Mouse (Mus musculus) myocyte (in vitro differentiated cells): ENCODE measurements around the gene Tnfaip2. TPM values are rescaled to one million over a fixed set of nuclear protein-coding genes. Genes with fewer than 3 reads are reported as not detected.

ENCODE experiments used
- H3K27me3 ChIP-seq: one replicate; pipeline ENCODE4 v1.6.1; 2011; ENCODE audit not compliant: control insufficient read depth, insufficient read depth, insufficient read length
- H3K36me3 ChIP-seq: one replicate; pipeline ENCODE4 v1.6.1; 2011; ENCODE audit not compliant: control insufficient read depth, insufficient read depth
- H3K4me2 ChIP-seq: one replicate; pipeline ENCODE4 v1.6.1; 2011; ENCODE audit warnings: low read depth, control low read depth
- H3K4me3 ChIP-seq: one replicate; pipeline ENCODE4 v1.5.1; 2011; ENCODE audit warnings: mild to moderate bottlenecking, control low read depth, moderate library complexity
- H3K79me2 ChIP-seq: one replicate; pipeline ENCODE4 v1.6.1; 2011; ENCODE audit not compliant: control insufficient read depth, insufficient read depth
- H3ac ChIP-seq: one replicate; pipeline ENCODE4 v1.6.1; 2011; ENCODE audit not compliant: control insufficient read depth, insufficient read length
- CEBPB ChIP-seq: IDR thresholded peaks from 2 replicates; pipeline ENCODE4 v1.6.1; 2011; ENCODE audit warnings: mild to moderate bottlenecking, moderate library complexity; ENCODE audit not compliant: poor library complexity, insufficient read depth, severe bottlenecking
- E2F4 ChIP-seq: IDR thresholded peaks from one replicate; pipeline ENCODE4 v1.6.1; 2011; ENCODE audit warnings: mild to moderate bottlenecking, control low read depth, moderate library complexity; ENCODE audit not compliant: insufficient read depth
- MAX ChIP-seq: IDR thresholded peaks from one replicate; pipeline ENCODE4 v1.6.1; 2011; ENCODE audit warnings: low read depth, mild to moderate bottlenecking, control low read depth
- MYOD1 ChIP-seq, 3 experiments: IDR thresholded peaks; one replicate each; pipeline ENCODE4 v1.6.1; 2011; ENCODE audit warnings: control low read depth in 2 of 3, low read depth in 2 of 3, mild to moderate bottlenecking in 2 of 3, moderate library complexity in 1 of 3; ENCODE audit not compliant: insufficient read length in 2 of 3, control insufficient read depth in 1 of 3
- MYOG ChIP-seq, 3 experiments: IDR thresholded peaks; one replicate each; pipeline ENCODE4 v1.6.1; 2011; ENCODE audit warnings: control low read depth in 2 of 3, low read depth in 2 of 3, mild to moderate bottlenecking in 2 of 3; ENCODE audit not compliant: insufficient read length in 2 of 3, control insufficient read depth in 1 of 3, insufficient read depth in 1 of 3
- POLR2A ChIP-seq: IDR thresholded peaks from one replicate; pipeline ENCODE4 v1.6.1; 2011; ENCODE audit warnings: low read depth, mild to moderate bottlenecking, control low read depth, moderate library complexity; ENCODE audit not compliant: insufficient read length
- POLR2AphosphoS2 ChIP-seq: IDR thresholded peaks from one replicate; pipeline ENCODE4 v1.6.1; 2011; ENCODE audit warnings: low read depth, control low read depth; ENCODE audit not compliant: insufficient read length
- REST ChIP-seq: IDR thresholded peaks from one replicate; pipeline ENCODE4 v1.6.1; 2011; ENCODE audit warnings: mild to moderate bottlenecking, control low read depth, moderate library complexity; ENCODE audit not compliant: insufficient read depth, insufficient read length
- SRF ChIP-seq: IDR thresholded peaks from one replicate; pipeline ENCODE4 v1.6.1; 2011; ENCODE audit warnings: low read depth; ENCODE audit not compliant: control insufficient read depth, insufficient read length
- TCF12 ChIP-seq: IDR thresholded peaks from one replicate; pipeline ENCODE4 v1.6.1; 2011; ENCODE audit warnings: mild to moderate bottlenecking, control low read depth; ENCODE audit not compliant: poor library complexity, insufficient read depth, severe bottlenecking
- TCF3 ChIP-seq: IDR thresholded peaks from one replicate; pipeline ENCODE4 v1.6.1; 2011; ENCODE audit warnings: low read depth, control low read depth; ENCODE audit not compliant: insufficient read length
- USF1 ChIP-seq: IDR thresholded peaks from one replicate; pipeline ENCODE4 v1.6.1; 2011; ENCODE audit warnings: low read depth, mild to moderate bottlenecking, control low read depth, moderate library complexity
- polyA plus RNA-seq: library from polyadenylated mRNA; unstranded; fragments of >200 nt; fragmentation: generic; extraction: Trizol; gene quantifications from one replicate; pipeline ENCODE4 v1.2.1, GENCODE M21; 2012; ENCODE audit warnings: missing spikeins

Tnfaip2 gene
- polyA plus RNA-seq, 1 experiment, result 169 TPM

DNA sequence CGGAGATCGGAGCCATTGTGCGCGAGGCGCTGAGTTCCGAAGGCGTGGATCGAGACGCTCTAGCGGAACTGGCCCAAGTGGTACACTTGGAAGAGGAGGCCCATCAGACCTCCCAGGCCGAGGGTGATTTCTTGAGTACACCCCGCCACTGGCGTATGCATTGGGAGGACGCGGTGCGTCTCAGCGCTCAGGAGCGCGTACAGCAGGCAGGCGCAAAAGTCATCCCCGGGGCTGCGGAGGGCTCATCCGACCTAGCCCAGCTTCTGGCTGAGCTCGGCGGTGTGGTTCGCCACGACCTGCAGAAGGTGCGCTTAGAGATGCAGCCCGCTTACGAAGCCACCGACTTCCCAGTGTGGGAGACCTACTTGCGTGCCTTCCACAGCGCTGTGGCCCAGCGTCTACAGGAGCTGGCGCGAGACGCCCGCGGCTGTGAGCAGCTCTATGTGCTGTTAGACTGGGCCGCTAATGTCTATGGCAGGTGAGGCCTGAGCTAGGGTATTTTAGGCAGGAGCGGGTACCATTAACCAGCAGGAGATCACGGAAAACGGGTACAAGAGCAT lies 18.6 kb upstream of the Tnfaip2 start:
- H3K27me3 ChIP-seq, result no peaks in the 10 kb centered on the region
- no peak overlapping the region for H3K4me3 ChIP-seq
- no peaks in the 10 kb centered on the region for H3K79me2 ChIP-seq
- no peaks in the 10 kb centered on the region for H3K36me3 ChIP-seq
- H3K4me2 ChIP-seq, result no peak overlapping the region
- H3ac ChIP-seq, result no peak overlapping the region
- no peak for TF ChIP-seq MAX
- no peak for TF ChIP-seq REST

GRCm38 (mm10) chr12:111424547-111424946 lies 17.7 kb upstream of the Tnfaip2 start:
- no peak overlapping the region for H3K4me2 ChIP-seq
- no peaks in the 10 kb centered on the region for H3K27me3 ChIP-seq
- TF ChIP-seq CEBPB (no peak), MAX (no peak), TCF3 (no peak), TCF12 (no peak), POLR2A (no peak), POLR2AphosphoS2 (no peak), MYOG (IDR thresholded peaks at IDR 0.05; ENCODE audit: control insufficient read depth in 1 of 3, insufficient read depth in 1 of 3, insufficient read length in 2 of 3, low read depth in 2 of 3) (no peak), MYOD1 (IDR thresholded peaks at IDR 0.05; ENCODE audit: control insufficient read depth in 1 of 3, insufficient read length in 2 of 3, low read depth in 2 of 3) (no peak), E2F4 (no peak), REST (no peak), USF1 (no peak), SRF (no peak)
- no peak overlapping the region for H3ac ChIP-seq
- H3K36me3 ChIP-seq, result no peaks in the 10 kb centered on the region
- H3K4me3 ChIP-seq, result no peak overlapping the region
- H3K79me2 ChIP-seq, result no peaks in the 10 kb centered on the region

GRCm38 (mm10) chr12:111425258-111425657 lies 17.0 kb upstream of the Tnfaip2 start:
- no peak overlapping the region for H3ac ChIP-seq
- no peaks in the 10 kb centered on the region for H3K36me3 ChIP-seq
- no peaks in the 10 kb centered on the region for H3K79me2 ChIP-seq
- no peak overlapping the region for H3K4me3 ChIP-seq
- no peak for TF ChIP-seq POLR2A
- no peak for TF ChIP-seq MYOG (IDR thresholded peaks at IDR 0.05; ENCODE audit: control insufficient read depth in 1 of 3, insufficient read depth in 1 of 3, insufficient read length in 2 of 3, low read depth in 2 of 3)
- no peak for TF ChIP-seq REST
- no peak for TF ChIP-seq E2F4
- no peak for TF ChIP-seq MAX
- H3K4me2 ChIP-seq, result peak overlapping the region; percentile 78
- no peaks in the 10 kb centered on the region for H3K27me3 ChIP-seq

- no peaks in the 10 kb centered on the region for H3K27me3 ChIP-seq
- H3K36me3 ChIP-seq, result no peaks in the 10 kb centered on the region
- H3K79me2 ChIP-seq, result no peaks in the 10 kb centered on the region
- TF ChIP-seq TCF12 (no peak), SRF (peak; percentile 31)
- H3K4me3 ChIP-seq, result no peak overlapping the region
- H3K4me2 ChIP-seq, result peak overlapping the region; percentile 78
- H3ac ChIP-seq, result no peak overlapping the region
These were observed 16.3 kb upstream of the Tnfaip2 start for GRCm38 (mm10) chr12:111425789-111426460.

GRCm38 (mm10) chr12:111427438-111428113 lies 14.7 kb upstream of the Tnfaip2 start:
- H3K36me3 ChIP-seq, result no peaks in the 10 kb centered on the region
- no peaks in the 10 kb centered on the region for H3K79me2 ChIP-seq
- H3K27me3 ChIP-seq, result no peaks in the 10 kb centered on the region
- H3K4me3 ChIP-seq, result no peak overlapping the region
- no peak for TF ChIP-seq USF1
- no peak for TF ChIP-seq TCF12
- TF ChIP-seq MYOD1 (IDR thresholded peaks at IDR 0.05; ENCODE audit: control insufficient read depth in 1 of 3, insufficient read length in 2 of 3, low read depth in 2 of 3), result no peak
- no peak for TF ChIP-seq MAX
- H3K4me2 ChIP-seq, result no peak overlapping the region
- H3ac ChIP-seq, result no peak overlapping the region
